Mouse (Mus musculus): ENCODE measurements around the gene Patz1. TPM values are rescaled to one million over a fixed set of nuclear protein-coding genes. Genes with fewer than 3 reads are reported as not detected.

Patz1 gene
- total RNA-seq, 2 experiments from 2014 or later, result 18.6 to 22.2 TPM

GRCm38 (mm10) chr11:3347835-3348195 is 59.1 kb downstream of the Patz1 start:
- ATAC-seq (replicated peaks; ENCODE audit: low FRiP score, poor library complexity, severe bottlenecking), result no peak

DNA sequence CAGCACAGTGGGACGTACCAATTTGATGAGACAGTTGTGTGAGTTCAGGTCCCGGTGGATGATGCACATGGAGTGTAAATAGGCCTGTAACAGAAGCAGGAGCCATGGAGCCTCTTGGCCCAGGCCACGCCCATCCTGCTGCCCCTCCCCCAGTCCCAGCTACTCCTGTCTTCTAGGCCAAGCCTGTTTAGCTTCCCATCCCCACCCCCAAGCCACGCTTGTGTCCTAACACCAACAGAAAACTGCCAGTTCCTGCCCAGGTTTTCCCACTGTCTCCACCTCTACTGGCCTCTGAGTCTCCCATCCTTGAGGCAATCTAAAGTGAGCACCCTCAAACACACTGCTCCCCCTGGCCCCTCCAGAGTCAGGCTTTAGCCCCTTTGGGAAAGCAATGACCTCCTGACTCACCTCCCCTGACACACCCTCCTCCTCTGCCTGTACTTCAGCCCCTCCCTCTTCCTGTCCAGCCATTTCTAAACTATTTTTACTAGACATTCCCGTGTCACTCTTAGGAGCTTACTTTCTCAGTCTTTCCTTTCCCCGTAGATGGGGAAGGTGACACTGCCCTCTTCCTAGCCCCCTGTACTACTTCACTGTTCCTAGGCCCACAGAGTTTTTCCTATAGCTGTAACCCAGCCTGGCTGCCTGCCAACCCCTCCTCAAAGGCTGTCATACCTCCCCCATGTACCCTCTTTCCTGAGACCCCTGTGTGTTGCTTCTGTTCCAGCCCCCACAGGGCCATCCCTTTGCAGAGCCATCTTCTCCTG is 60.1 kb downstream of the Patz1 start:
- no peak for ATAC-seq (replicated peaks; ENCODE audit: low FRiP score, poor library complexity, severe bottlenecking)

- ATAC-seq (replicated peaks; ENCODE audit: low FRiP score, poor library complexity, severe bottlenecking), result no peak
Measured at GRCm38 (mm10) chr11:3349343-3349695, 60.6 kb downstream of the Patz1 start.

GRCm38 (mm10) chr11:3352131-3352530 is 63.5 kb downstream of the Patz1 start:
- ATAC-seq (replicated peaks; ENCODE audit: low FRiP score, poor library complexity, severe bottlenecking), result no peak

- no peak for ATAC-seq (replicated peaks; ENCODE audit: low FRiP score, poor library complexity, severe bottlenecking)
Measured at GRCm38 (mm10) chr11:3352990-3353585, 64.4 kb downstream of the Patz1 start.

Other genes with a start within 250 kb of the Patz1 start
- gene Sfi1, start 95.4 kb upstream of the Patz1 start, total RNA-seq (2015; ENCODE audit: low replicate concordance), result 7.7 TPM in 1 of 2 replicates, not detected in the other
- 2.6 and 3.9 TPM in 2 replicates for gene Sfi1, start 95.4 kb upstream of the Patz1 start, total RNA-seq (2017; ENCODE audit: low replicate concordance)
- gene Eif4enif1, start 86.5 kb upstream of the Patz1 start, total RNA-seq (2015; ENCODE audit: low replicate concordance), result 20.2 and 71.5 TPM in 2 replicates
- gene Eif4enif1, start 86.5 kb upstream of the Patz1 start, total RNA-seq (2017; ENCODE audit: low replicate concordance), result 31.5 and 44.0 TPM in 2 replicates
- gene Drg1, start 22.5 kb upstream of the Patz1 start, total RNA-seq (2015; ENCODE audit: low replicate concordance), result 54.8 and 79.9 TPM in 2 replicates
- 66.1 and 97.9 TPM in 2 replicates for gene Drg1, start 22.5 kb upstream of the Patz1 start, total RNA-seq (2017; ENCODE audit: low replicate concordance)
- gene Pik3ip1, start 41.5 kb downstream of the Patz1 start, total RNA-seq (2015; ENCODE audit: low replicate concordance), result 0.77 and 2.9 TPM in 2 replicates
- 3.5 and 3.8 TPM in 2 replicates for gene Pik3ip1, start 41.5 kb downstream of the Patz1 start, total RNA-seq (2017; ENCODE audit: low replicate concordance)
- 4.2 and 4.4 TPM in 2 replicates for gene Limk2, start 120.3 kb downstream of the Patz1 start, total RNA-seq (2015; ENCODE audit: low replicate concordance)
- gene Limk2, start 120.3 kb downstream of the Patz1 start, total RNA-seq (2017; ENCODE audit: low replicate concordance), result 6.4 and 9.7 TPM in 2 replicates
- gene Rnf185, start 163.5 kb downstream of the Patz1 start, total RNA-seq (2015; ENCODE audit: low replicate concordance), result 2.7 and 6.3 TPM in 2 replicates
- gene Rnf185, start 163.5 kb downstream of the Patz1 start, total RNA-seq (2017; ENCODE audit: low replicate concordance), result 3.2 and 3.6 TPM in 2 replicates
- not detected in 2 replicates for gene Pla2g3, start 199.4 kb downstream of the Patz1 start, total RNA-seq (2015; ENCODE audit: low replicate concordance)
- gene Pla2g3, start 199.4 kb downstream of the Patz1 start, total RNA-seq (2017; ENCODE audit: low replicate concordance), result 0.28 TPM in 1 of 2 replicates, not detected in the other
- 0.38 and 2.5 TPM in 2 replicates for gene Inpp5j, start 215.9 kb downstream of the Patz1 start, total RNA-seq (2015; ENCODE audit: low replicate concordance)
- gene Inpp5j, start 215.9 kb downstream of the Patz1 start, total RNA-seq (2017; ENCODE audit: low replicate concordance), result 0.34 and 0.42 TPM in 2 replicates
- not detected in 2 replicates for gene Selenom, start 225.8 kb downstream of the Patz1 start, total RNA-seq (2015; ENCODE audit: low replicate concordance)
- gene Selenom, start 225.8 kb downstream of the Patz1 start, total RNA-seq (2017; ENCODE audit: low replicate concordance), result 1.5 TPM in 1 of 2 replicates, not detected in the other